Mouse (Mus musculus) left cerebral cortex, postnatal 14 days (tissue): ENCODE measurements around the gene Nat9. TPM values are rescaled to one million over a fixed set of nuclear protein-coding genes. Genes with fewer than 3 reads are reported as not detected.
A peak's percentile ranks its signal among the peaks of the same experiment; 100 is the strongest.

Source experiments
- DNase-seq, 2 experiments: peaks; one replicate each; pipeline ENCODE4 v3.0.0; 2021 to 2022; ENCODE audit warnings: low spot score in 2 of 2, mixed read lengths in 1 of 2
- intact Hi-C: fragments of 180-260 bp; cut with DNase I; formaldehyde crosslinking; loops from one replicate; pipeline ENCODE4 v1.15.1; 2025
- total RNA-seq, 2 experiments: library from RNA; stranded (reverse); gene quantifications; 2 replicates each; pipeline ENCODE4 v1.2.3; 2021

Nat9 gene
- total RNA-seq, 2 experiments from 2014 or later: 16.1 to 16.3 TPM

DNA sequence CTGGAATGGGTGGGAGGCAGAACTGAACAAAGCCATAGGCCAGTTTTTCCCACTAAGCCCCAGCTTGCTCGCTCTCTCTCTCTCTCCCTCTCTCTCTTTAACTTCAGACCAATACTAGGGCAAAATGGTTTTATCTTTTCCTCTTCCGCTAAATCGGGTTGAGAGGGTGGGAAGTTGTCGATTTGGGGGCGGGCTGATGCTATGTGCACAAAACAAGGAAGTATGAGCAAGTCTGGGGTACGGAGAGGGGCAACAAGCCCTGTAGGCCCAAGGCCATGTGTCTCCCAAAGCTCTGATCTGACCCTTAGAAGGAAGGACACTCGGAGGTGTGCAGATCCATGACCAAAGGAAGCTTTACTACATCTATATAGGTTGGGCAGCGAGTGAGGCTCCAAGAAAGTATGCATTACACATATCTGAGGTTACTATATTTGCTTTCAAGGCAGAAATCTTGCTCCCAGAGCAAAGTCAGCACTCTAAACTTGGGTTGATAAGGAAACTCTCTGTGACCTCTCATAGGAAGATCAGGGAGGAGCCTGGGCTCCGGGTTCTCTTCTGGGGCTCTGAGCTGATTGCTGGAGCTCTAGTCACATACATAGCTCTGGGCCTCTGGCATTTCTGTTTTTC, 26.0 kb downstream of the Nat9 start:
- DNase-seq: no peak
- intact Hi-C loops: loop anchor here (2.0 to 5.0 kb wide), 2 partner anchors 21 to 106 kb away; partner anchors contain the start of gene Grin2c

DNA sequence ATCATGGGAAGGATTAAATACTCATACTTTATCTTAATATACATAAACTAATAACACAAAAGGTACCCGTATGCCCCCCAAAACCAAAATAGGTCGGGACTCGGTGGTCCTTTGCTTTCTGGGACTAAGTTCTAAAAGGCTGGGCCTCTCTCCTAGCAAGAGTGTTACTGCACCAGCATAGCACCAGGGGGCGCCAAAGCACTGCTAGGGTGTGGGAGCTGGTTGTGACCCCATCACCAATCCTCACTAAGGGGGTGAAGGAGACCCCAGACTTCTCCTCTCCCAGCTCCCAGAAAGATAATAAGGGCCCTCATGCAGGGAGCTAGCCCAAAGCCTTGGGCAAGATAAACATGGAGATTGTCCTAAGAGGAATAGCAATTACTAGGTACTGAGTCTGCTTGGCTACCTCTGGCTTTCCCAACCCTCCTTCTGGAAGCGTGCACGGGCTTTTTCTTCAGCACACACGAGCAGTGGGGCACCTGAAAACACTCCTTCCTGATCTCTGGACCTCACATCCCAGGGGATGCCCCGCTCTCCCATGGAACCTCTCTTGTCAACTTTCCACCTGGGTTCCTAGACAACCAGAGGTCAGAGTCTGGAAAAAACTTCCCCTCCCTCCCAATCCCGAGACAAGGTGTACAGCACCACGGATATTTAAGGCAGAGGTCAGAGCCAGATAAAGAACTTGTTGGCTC, 26.6 kb downstream of the Nat9 start:
- peak in 1 of 2 experiments; percentile 57 for DNase-seq
- intact Hi-C loops: loop anchor here (5.0 kb wide), 1 partner anchor 106 kb away; the partner anchor contains the start of gene Grin2c

- intact Hi-C loops: loop anchor here (5.0 kb wide), 1 partner anchor 107 kb away; the partner anchor contains the start of gene Grin2c
- DNase-seq: peak in 1 of 2 experiments; percentile 59
Measured at GRCm38 (mm10) chr11:115160016-115160797, 27.5 kb downstream of the Nat9 start.

GRCm38 (mm10) chr11:115157933-115158719, 29.5 kb downstream of the Nat9 start:
- intact Hi-C loops: no loop called here
- no peak for DNase-seq

DNA sequence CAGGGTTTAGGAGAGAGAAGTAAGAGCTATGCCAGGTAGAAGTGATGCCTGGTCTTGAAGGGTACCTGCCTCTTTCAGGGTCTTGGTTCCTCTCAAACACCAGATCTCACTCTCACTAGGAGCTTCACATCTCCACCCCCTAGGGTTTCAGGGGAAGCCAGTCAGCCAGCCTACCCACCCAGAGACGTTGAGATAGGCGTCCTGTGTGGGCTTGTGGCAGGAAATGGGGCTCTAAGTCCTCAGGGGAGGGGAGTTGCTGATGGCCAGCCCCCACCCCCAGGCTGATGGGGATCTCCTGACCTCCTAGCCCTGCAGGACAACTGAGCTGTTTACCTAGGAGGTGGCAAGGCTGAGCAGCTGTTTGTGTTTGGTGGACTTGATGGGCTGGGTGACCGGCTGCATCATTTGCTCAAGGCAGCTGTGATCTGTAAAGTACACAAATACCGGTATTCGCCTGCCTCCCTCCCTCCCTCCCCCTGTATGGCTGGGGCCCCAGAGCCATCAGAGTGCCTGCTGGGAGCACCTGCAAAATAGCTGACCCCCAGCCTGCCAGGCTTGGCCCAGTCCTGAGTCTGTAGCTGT, 32.5 kb downstream of the Nat9 start:
- intact Hi-C loops: no loop called here
- no peak for DNase-seq

- intact Hi-C loops: loop anchor here (2.0 kb wide), 1 partner anchor 71 kb away; no protein-coding TSS in a partner anchor
- peak; percentile 41 to 77 for DNase-seq
Measured at GRCm38 (mm10) chr11:115153699-115154292, 33.9 kb downstream of the Nat9 start.

GRCm38 (mm10) chr11:115153088-115153487, 34.6 kb downstream of the Nat9 start:
- no peak for DNase-seq
- intact Hi-C loops: loop anchor here (2.0 kb wide), 1 partner anchor 70 kb away; no protein-coding TSS in a partner anchor

DNA sequence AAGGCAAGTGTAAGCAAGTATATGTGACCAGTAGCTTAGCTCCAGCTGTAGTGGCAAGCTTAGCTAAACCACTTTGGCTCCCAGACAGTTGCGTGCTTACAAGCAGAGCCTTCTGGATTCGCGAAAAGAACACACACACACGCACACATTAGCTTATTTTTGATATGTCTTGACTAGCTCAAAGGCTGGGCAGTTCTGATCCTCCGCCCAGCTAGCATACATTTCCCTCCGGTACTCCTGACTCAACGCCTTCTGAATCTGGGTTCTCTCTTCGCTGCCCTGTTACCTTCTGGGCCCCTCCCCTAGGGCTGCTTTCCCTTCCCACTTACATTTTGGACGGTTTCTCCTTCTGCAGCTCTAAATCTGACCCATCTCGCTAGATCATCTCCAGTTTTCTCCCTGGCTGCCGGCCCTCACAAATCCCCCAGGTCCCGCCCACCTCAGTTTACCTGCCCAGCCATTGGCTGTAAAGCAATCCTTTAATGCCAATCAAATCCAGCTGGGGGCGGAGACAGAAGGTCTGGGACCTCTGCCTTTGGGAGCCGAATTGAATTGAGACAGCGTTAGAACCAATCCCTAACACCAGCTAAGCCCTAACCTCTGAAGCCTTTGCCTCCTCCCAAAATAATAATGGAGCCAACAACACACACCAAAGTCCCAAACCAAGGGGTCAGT, 35.8 kb downstream of the Nat9 start:
- DNase-seq: peak in 1 of 2 experiments; percentile 31
- intact Hi-C loops: loop anchor here (2.0 kb wide), 1 partner anchor 69 kb away; no protein-coding TSS in a partner anchor

DNA sequence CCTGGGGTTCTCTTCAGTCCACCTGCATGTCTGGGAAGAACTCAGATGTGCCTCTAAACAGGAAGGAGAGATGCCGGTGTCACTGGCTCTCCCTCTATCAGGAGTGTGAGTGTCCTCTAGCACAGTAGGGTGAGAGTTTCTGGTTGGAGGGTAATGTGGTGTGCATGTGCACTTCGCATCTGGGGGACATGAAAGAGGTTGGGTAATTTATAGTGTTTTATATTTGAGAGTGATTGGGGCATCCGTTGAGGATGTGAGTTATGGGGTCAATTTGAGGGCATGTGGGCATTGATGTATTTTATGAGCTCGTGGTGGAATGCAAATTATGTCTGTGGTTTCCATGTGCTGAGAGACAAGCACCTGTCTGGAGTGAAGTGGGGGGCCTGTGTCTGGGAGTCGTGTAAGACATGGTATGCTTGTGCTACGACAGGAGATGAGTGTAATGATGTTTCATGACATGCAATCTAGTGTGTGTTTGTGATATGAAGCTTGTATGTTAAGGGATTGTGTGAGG, 36.9 kb downstream of the Nat9 start:
- intact Hi-C loops: no loop called here
- no peak for DNase-seq

- DNase-seq: no peak
- intact Hi-C loops: no loop called here
Measured at GRCm38 (mm10) chr11:115147813-115148212, 39.8 kb downstream of the Nat9 start.

DNA sequence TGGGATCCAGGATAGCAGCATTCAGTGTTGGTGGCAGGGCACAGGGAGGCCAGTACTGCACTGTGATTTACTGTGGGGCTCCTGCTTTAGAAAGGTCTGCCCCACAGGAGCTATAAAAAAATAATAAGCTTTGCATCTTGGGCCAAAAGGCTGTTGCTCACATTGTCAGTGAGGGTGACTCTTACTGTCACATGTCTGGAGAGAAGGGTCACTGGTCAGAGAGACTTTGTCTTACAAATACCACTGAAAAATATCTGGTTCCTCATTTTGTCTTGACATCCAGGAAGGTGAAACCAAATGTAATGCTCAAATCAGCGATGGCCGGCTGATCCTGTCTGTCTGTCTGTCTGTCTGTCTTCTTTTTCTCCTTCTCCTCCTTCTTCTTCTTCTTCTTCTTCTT, 45.7 kb downstream of the Nat9 start:
- intact Hi-C loops: no loop called here
- no peak for DNase-seq

DNA sequence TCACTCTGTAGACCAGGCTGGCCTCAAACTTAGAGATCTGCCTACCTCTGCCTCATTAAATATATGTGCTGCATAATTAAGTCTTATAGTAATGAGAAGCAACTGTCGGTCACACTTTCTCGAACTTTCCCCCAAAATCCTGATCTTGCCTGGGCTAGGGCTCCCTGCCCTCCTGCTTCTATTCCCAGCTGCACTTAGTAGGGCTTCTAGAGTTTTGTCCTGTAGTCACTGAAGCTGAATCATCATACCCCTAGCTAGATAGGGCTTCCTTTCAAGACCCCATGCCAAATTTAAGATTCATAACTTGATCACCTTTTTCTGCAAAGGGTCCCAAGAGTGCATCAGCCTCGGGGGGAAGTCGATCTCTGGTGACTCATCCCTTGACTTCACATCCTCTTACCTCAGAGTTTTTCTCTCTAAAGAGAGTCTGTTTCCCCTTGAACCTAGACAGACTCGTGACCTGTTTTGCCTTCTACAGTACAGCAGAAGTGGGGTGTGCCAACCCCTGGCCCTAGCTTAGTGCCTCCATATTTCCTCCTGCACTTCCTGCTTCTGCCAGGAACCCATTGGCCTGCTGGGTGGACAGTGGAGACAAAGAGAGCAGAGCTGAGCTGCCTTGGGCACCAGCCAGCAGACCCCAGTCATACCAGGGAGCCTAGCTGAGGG, 48.9 kb downstream of the Nat9 start:
- intact Hi-C loops: no loop called here
- no peak for DNase-seq

- peak; percentile 20 to 23 for DNase-seq
- intact Hi-C loops: no loop called here
Measured at GRCm38 (mm10) chr11:115133800-115134199, 53.9 kb downstream of the Nat9 start, which contains the start of gene Cd300lf. Gene Cd300lf, minus strand, starts transcription at chr11:115133992.
